Mouse (Mus musculus): ENCODE measurements around the gene Nfatc4. TPM values are rescaled to one million over a fixed set of nuclear protein-coding genes. Genes with fewer than 3 reads are reported as not detected.

Nfatc4 gene
- polyA plus RNA-seq (2012): not detected in 2 replicates

DNA sequence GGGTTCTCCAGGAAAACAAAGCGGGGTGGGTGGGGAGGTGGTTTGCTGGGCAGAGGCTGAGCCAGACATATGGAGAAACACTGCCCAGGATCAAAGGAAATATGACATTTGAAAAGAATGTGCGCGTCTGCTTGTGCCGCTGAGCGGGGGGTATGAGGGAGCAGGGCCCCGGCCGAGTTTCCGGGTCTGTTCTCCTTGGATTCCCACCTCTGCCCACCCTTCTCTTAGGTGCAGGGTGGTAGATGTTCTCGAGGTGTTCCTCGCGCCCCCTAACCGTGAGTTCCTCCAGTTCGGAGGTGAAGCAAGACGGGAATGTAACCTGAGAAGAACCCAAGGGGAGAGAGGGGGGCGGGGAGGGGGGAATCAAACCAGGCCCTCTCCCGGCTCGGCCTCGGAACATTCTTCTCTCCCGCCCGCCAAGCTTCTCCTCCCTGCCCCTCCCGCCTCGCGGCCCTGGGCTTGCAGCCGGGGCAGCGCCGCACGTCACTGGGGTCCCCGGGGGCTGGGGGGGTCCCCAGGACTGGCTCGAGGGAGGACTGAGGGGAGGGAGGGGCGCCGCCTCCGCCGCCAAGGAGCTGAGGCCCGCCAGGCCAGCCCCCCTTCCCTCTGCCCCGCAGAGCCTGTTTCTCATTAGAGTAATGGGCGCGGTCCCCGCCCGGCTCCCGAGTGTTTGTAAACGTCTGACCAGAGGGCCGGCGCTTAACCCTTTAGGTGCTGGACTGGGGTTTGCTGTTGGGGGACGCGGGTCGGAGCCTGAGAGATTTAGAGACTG is at the start of gene Nfatc4:
Gene Nfatc4 (plus strand): TSS at position 154 of the 772 bp plus-strand sequence.
- TF ChIP-seq GATA1 (IDR thresholded peaks at IDR 0.05; ENCODE audit: low read length) (no peak), TAL1 (IDR thresholded peaks at IDR 0.05; ENCODE audit: low read length) (no peak)
- Histone ChIP-seq H3K27me3 (ENCODE audit: control insufficient read depth) (peaks cover 61% of the 10 kb centered on the region), H3K4me1 (ENCODE audit: control insufficient read depth) (peaks cover 11% of the 10 kb centered on the region), H3K4me3 (replicated peaks) (peak within 1 kb of the TSS; percentile 44), H3K9me3 (ENCODE audit: control insufficient read depth, low read length) (no peaks in the 10 kb centered on the region; the same call in 1 of the 2 replicates), H3K36me3 (ENCODE audit: control insufficient read depth) (no peaks in the 10 kb centered on the region)

DNA sequence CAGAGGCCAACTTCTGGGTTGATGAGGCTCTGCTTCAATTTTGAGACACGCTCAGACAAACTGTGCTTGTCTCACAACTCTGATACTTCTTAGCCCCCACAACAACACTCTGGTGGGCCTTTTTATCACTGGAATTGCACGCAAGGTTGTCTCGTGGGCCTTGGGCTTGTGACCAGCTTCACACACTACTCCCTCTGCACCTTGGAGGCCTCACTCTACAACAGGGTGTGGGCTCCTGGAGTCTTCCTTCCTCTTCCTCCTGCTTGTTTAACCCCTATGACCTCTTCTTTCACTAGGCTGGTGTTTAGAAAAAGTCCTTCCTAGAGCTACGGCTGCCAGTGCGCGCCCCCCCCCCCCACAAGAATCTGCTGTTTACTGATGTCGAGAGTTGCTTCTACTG is 46.2 kb upstream of the Nfatc4 start:
- H3K4me1 ChIP-seq (ENCODE audit: control insufficient read depth): peaks cover 20% of the 10 kb centered on the region
- no peak for TF ChIP-seq TAL1 (IDR thresholded peaks at IDR 0.05; ENCODE audit: low read length)
- no peak for TF ChIP-seq GATA1 (IDR thresholded peaks at IDR 0.05; ENCODE audit: low read length)
- H3K27me3 ChIP-seq (ENCODE audit: control insufficient read depth): peaks cover 31% of the 10 kb centered on the region
- no peak overlapping the region for H3K4me3 ChIP-seq (replicated peaks)
- no peaks in the 10 kb centered on the region for H3K36me3 ChIP-seq (ENCODE audit: control insufficient read depth)
- no peaks in the 10 kb centered on the region for H3K9me3 ChIP-seq (ENCODE audit: control insufficient read depth, low read length)

DNA sequence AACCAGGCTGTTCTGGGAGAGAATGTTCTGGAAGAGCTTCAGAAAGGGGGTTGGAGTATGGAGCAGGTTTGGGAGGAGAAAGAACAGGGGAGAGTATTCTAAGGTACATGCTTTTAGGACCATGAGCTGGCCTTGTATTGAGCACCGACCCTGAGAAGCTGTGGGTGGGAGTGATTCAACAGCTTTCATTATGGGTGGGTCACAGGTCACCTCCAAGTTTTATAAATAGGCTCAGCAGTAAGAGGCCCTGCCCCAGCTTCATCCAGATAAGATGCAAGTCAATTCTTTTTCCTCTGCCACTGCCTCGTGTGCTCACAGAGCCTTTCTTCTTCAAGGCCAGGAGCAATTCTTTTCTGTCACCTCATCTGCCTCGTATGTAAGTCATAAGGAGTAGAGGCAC is 45.8 kb upstream of the Nfatc4 start:
- Histone ChIP-seq H3K36me3 (ENCODE audit: control insufficient read depth) (no peaks in the 10 kb centered on the region), H3K4me1 (ENCODE audit: control insufficient read depth) (peaks cover 20% of the 10 kb centered on the region), H3K27me3 (ENCODE audit: control insufficient read depth) (peaks cover 30% of the 10 kb centered on the region), H3K4me3 (replicated peaks) (no peak overlapping the region), H3K9me3 (ENCODE audit: control insufficient read depth, low read length) (no peaks in the 10 kb centered on the region)
- TF ChIP-seq GATA1 (IDR thresholded peaks at IDR 0.05; ENCODE audit: low read length): no peak
- no peak for TF ChIP-seq TAL1 (IDR thresholded peaks at IDR 0.05; ENCODE audit: low read length)

DNA sequence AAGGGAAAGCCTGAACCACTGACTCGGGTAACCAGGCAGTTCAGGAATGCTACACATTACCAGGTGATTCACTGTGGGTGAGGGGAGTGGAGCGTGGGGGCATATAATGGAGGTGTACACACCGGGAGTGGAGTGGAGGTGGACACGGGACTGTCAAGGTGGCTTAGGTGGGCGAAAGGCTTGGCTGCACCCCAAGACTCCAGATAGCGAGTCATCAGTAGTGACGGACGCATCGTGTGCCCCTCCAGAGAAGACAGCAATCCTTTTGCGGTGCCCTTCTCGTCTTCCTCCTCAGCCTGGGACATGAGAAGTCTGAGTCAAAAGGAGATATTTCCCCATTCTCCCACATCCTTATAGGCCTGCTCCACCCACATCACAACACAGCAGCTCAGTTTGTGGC is 45.1 kb upstream of the Nfatc4 start:
- Histone ChIP-seq H3K27me3 (ENCODE audit: control insufficient read depth) (peaks cover 30% of the 10 kb centered on the region), H3K36me3 (ENCODE audit: control insufficient read depth) (no peaks in the 10 kb centered on the region), H3K4me3 (replicated peaks) (no peak overlapping the region), H3K9me3 (ENCODE audit: control insufficient read depth, low read length) (no peaks in the 10 kb centered on the region), H3K4me1 (ENCODE audit: control insufficient read depth) (peaks cover 20% of the 10 kb centered on the region)
- no peak for TF ChIP-seq TAL1 (IDR thresholded peaks at IDR 0.05; ENCODE audit: low read length)
- TF ChIP-seq GATA1 (IDR thresholded peaks at IDR 0.05; ENCODE audit: low read length): no peak

DNA sequence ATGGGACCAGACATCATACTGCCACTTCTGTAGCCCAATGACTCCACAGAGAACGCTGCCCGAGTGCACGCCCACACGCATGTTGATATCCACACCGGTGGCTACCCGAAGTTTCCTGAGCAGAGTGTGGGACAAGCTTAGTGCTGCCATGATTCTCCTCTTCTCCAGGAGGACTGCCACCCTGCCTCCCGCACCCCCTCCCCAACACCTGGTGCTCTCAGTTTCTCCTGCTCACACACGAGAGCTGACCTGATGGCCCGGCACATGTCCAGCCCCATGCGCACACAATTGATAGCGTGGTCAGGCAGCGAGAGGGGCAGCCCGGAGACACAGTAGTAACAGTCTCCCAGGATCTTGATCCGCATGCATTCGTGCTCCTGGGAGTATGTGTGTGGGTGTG is 44.3 kb upstream of the Nfatc4 start:
- TF ChIP-seq TAL1 (IDR thresholded peaks at IDR 0.05; ENCODE audit: low read length) (no peak), GATA1 (IDR thresholded peaks at IDR 0.05; ENCODE audit: low read length) (no peak)
- Histone ChIP-seq H3K27me3 (ENCODE audit: control insufficient read depth) (peaks cover 34% of the 10 kb centered on the region), H3K4me3 (replicated peaks) (no peak overlapping the region)

DNA sequence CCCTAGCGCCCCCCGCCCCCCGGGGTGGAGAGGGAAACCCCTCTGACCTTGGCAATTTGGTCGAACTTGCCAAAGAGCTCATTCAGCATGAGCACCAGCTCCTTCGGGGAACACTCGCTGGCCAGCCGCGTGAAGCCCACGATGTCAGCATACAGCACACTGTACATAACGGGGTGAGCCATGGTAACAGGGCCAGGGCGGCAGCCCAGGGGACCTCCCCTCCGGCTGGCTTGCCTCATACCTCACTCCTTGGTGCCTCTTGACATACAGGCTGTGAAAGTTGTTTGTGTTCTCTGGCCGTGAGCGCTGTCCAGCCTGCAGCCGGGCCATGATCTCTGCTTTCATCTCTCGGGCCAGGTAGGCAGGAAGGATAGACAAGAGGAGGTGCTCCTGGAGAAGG is 43.3 kb upstream of the Nfatc4 start:
- TF ChIP-seq TAL1 (IDR thresholded peaks at IDR 0.05; ENCODE audit: low read length): no peak
- no peak for TF ChIP-seq GATA1 (IDR thresholded peaks at IDR 0.05; ENCODE audit: low read length)
- Histone ChIP-seq H3K27me3 (ENCODE audit: control insufficient read depth) (peaks cover 38% of the 10 kb centered on the region), H3K4me3 (replicated peaks) (no peak overlapping the region), H3K4me1 (ENCODE audit: control insufficient read depth) (peaks cover 20% of the 10 kb centered on the region), H3K9me3 (ENCODE audit: control insufficient read depth, low read length) (no peaks in the 10 kb centered on the region), H3K36me3 (ENCODE audit: control insufficient read depth) (no peaks in the 10 kb centered on the region)

More for the DNA sequence above, 44.3 kb upstream of the Nfatc4 start:
- H3K9me3 ChIP-seq (ENCODE audit: control insufficient read depth, low read length): no peaks in the 10 kb centered on the region
- H3K36me3 ChIP-seq (ENCODE audit: control insufficient read depth): no peaks in the 10 kb centered on the region
- H3K4me1 ChIP-seq (ENCODE audit: control insufficient read depth): peaks cover 20% of the 10 kb centered on the region

DNA sequence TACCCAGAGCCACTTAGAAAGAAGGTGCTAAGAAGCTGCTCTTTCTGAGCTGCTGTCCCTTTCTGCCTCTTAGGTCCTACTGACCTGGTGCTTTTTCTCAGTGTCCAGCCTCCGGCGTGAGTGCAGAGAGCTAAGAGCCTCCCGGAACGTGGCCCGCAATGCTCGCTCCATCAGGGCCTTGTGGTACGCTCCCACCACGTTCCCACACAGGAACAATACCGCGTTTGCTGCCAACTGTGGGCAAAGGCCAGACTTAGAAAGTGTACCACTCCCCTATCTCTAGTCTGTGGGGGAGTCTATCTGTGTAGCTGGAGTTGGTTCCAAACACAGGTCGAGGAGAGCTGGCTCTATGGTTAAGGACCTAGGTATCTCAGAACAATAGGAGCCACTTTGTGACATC is 42.2 kb upstream of the Nfatc4 start:
- Histone ChIP-seq H3K27me3 (ENCODE audit: control insufficient read depth) (peaks cover 33% of the 10 kb centered on the region), H3K9me3 (ENCODE audit: control insufficient read depth, low read length) (no peaks in the 10 kb centered on the region), H3K4me1 (ENCODE audit: control insufficient read depth) (peaks cover 20% of the 10 kb centered on the region), H3K4me3 (replicated peaks) (no peak overlapping the region), H3K36me3 (ENCODE audit: control insufficient read depth) (no peaks in the 10 kb centered on the region)
- TF ChIP-seq GATA1 (IDR thresholded peaks at IDR 0.05; ENCODE audit: low read length) (no peak), TAL1 (IDR thresholded peaks at IDR 0.05; ENCODE audit: low read length) (no peak)

DNA sequence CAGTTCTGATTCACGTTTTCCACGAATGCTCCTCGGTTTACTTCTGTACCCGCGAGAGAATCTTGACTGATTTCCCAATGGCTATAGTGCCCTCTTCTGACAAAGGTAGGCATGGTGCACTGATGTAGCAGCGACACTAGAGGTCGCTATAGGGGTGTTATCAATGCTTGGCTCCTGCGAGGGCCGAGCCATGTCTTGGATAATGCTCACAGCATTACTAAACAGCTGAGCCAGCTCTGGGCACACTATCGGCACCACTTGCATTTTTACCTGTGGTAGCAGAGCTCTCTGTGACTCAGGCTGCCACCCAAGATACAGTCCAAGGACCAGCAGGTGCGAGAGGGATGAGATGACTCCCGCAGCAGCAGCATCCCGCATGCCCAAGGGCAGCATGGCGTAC is 41.6 kb upstream of the Nfatc4 start:
- TF ChIP-seq GATA1 (IDR thresholded peaks at IDR 0.05; ENCODE audit: low read length) (no peak), TAL1 (IDR thresholded peaks at IDR 0.05; ENCODE audit: low read length) (no peak)
- H3K27me3 ChIP-seq (ENCODE audit: control insufficient read depth): peaks cover 33% of the 10 kb centered on the region
- no peaks in the 10 kb centered on the region for H3K9me3 ChIP-seq (ENCODE audit: control insufficient read depth, low read length)
- no peak overlapping the region for H3K4me3 ChIP-seq (replicated peaks)
- peaks cover 20% of the 10 kb centered on the region for H3K4me1 ChIP-seq (ENCODE audit: control insufficient read depth)
- no peaks in the 10 kb centered on the region for H3K36me3 ChIP-seq (ENCODE audit: control insufficient read depth)

DNA sequence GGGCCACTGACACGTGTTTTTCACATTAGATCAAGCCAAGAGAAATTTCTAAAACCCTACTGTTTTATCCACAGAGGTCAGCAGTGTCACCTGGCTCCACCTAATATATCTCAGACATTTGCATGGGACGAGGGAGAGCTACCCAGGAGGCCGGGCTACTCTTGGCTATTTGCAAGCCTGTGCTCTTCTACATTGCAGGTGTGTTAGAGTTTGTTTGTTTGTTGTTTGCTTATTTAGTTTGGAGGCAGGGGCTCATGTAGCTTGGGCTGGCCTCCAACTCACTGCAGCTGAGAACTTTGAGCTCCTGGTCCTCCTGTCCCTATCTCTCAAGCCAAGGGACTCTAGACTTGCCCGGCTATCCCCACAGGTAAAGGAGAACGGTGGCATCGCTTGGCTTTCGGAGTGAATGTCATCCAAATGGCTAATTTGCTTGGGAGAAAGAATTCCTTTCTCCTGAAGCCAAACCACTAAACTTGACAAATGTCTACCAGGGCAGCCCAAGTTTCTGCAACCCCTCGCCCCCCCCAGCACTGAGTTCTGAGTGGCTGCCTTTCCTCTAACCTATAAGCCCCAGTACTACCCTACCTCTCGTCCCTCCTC is 40.5 kb upstream of the Nfatc4 start:
- Histone ChIP-seq H3K27me3 (ENCODE audit: control insufficient read depth) (peaks cover 34% of the 10 kb centered on the region), H3K36me3 (ENCODE audit: control insufficient read depth) (no peaks in the 10 kb centered on the region), H3K9me3 (ENCODE audit: control insufficient read depth, low read length) (no peaks in the 10 kb centered on the region), H3K4me3 (replicated peaks) (no peak overlapping the region), H3K4me1 (ENCODE audit: control insufficient read depth) (peaks cover 13% of the 10 kb centered on the region)
- no peak for TF ChIP-seq GATA1 (IDR thresholded peaks at IDR 0.05; ENCODE audit: low read length)
- no peak for TF ChIP-seq TAL1 (IDR thresholded peaks at IDR 0.05; ENCODE audit: low read length)

All from erythroblast, embryonic 14.5 days (primary cell).